Mouse (Mus musculus) heart, adult 2 months (tissue): ENCODE data around the gene Rab8b.

Experiments used
- CTCF ChIP-seq: fragments of 200-600 bp; IDR thresholded peaks from 2 replicates; pipeline ENCODE4 v1.8.1; 2022; ENCODE audit warnings: antibody characterized with exemption, mild to moderate bottlenecking, moderate library complexity
- EP300 ChIP-seq: fragments of 200-500 bp; IDR thresholded peaks from 2 replicates; pipeline ENCODE4 v1.6.1; 2011; ENCODE audit warnings: low read depth, low read length, control low read depth; ENCODE audit not compliant: insufficient read depth

GRCm38 (mm10) chr9:66794629-66795463 is 124.6 kb downstream of the Rab8b start:
- TF ChIP-seq CTCF, result no peak
- TF ChIP-seq EP300, result no peak
